Mouse (Mus musculus): Measurements from ENCODE around the gene Glrx5.

Gene Glrx5

GRCm38 (mm10) chr12:105031081-105032058 lies 1.1 kb upstream of the Glrx5 start:
- no peak for DNase-seq (ENCODE audit: low spot score in 2 of 2)

GRCm38 (mm10) chr12:105032832-105033775 lies 616 bp downstream of the Glrx5 start:
- DNase-seq (ENCODE audit: low spot score in 2 of 2) = no peak

GRCm38 (mm10) chr12:105034130-105034769 lies 1.8 kb downstream of the Glrx5 start:
- no peak for DNase-seq (ENCODE audit: low spot score in 2 of 2)

- DNase-seq (ENCODE audit: low spot score in 2 of 2) = no peak
Measured at GRCm38 (mm10) chr12:105038211-105038610, 5.7 kb downstream of the Glrx5 start.

- no peak for DNase-seq (ENCODE audit: low spot score in 2 of 2)
Measured at GRCm38 (mm10) chr12:105038918-105039317, 6.4 kb downstream of the Glrx5 start.

- DNase-seq (ENCODE audit: low spot score in 2 of 2) = no peak
Measured at GRCm38 (mm10) chr12:105039578-105040289, 7.2 kb downstream of the Glrx5 start.

- DNase-seq (ENCODE audit: low spot score in 2 of 2) = no peak
Measured at GRCm38 (mm10) chr12:105040950-105041349, 8.5 kb downstream of the Glrx5 start.

GRCm38 (mm10) chr12:105043081-105043480 lies 10.6 kb downstream of the Glrx5 start:
- no peak for DNase-seq (ENCODE audit: low spot score in 2 of 2)

- no peak for DNase-seq (ENCODE audit: low spot score in 2 of 2)
Measured at GRCm38 (mm10) chr12:105044775-105045174, 12.3 kb downstream of the Glrx5 start.

- DNase-seq (ENCODE audit: low spot score in 2 of 2) = no peak
Measured at GRCm38 (mm10) chr12:105048301-105048863, 15.9 kb downstream of the Glrx5 start.

GRCm38 (mm10) chr12:105049813-105050212 lies 17.3 kb downstream of the Glrx5 start:
- DNase-seq (ENCODE audit: low spot score in 2 of 2) = no peak

GRCm38 (mm10) chr12:105050898-105051297 lies 18.4 kb downstream of the Glrx5 start:
- DNase-seq (ENCODE audit: low spot score in 2 of 2) = peak in 1 of 2 experiments; percentile 60

- DNase-seq (ENCODE audit: low spot score in 2 of 2) = no peak
Measured at GRCm38 (mm10) chr12:105054041-105054440, 21.6 kb downstream of the Glrx5 start.

- no peak for DNase-seq (ENCODE audit: low spot score in 2 of 2)
Measured at GRCm38 (mm10) chr12:105055308-105055707, 22.8 kb downstream of the Glrx5 start.

GRCm38 (mm10) chr12:105060006-105060405 lies 27.5 kb downstream of the Glrx5 start:
- DNase-seq (ENCODE audit: low spot score in 2 of 2) = no peak

- no peak for DNase-seq (ENCODE audit: low spot score in 2 of 2)
Measured at GRCm38 (mm10) chr12:105063201-105064134, 31.0 kb downstream of the Glrx5 start.

GRCm38 (mm10) chr12:105064168-105064567 lies 31.7 kb downstream of the Glrx5 start:
- DNase-seq (ENCODE audit: low spot score in 2 of 2) = no peak

- DNase-seq (ENCODE audit: low spot score in 2 of 2) = no peak
Measured at GRCm38 (mm10) chr12:105065119-105065518, 32.6 kb downstream of the Glrx5 start.

- DNase-seq (ENCODE audit: low spot score in 2 of 2) = no peak
Measured at GRCm38 (mm10) chr12:105066523-105066922, 34.0 kb downstream of the Glrx5 start.

GRCm38 (mm10) chr12:105068911-105069310 lies 36.4 kb downstream of the Glrx5 start:
- DNase-seq (ENCODE audit: low spot score in 2 of 2) = no peak
